ENCODE assay signal across 8 mouse cellular contexts in the genomic region with DNA sequence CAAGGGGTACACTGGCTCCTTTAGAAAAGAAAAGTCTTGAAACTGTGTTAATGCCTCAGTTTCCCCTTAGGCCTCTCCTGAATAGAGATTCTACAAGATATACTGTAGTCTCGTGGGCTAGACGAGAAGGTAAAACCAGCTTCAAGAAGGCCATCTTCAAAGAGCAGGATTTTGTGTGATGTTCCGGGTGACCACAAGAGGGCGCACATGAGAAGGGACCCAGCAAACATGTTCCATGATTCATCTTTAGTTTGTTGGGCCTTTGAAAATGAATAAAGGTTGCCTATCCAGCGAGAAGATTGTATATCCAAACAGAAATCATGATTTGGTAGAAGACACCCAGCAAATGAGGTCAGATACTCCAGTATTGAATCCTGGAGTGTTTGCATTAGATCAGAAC. TPM values are rescaled to one million over a fixed set of nuclear protein-coding genes. Genes with fewer than 3 reads are reported as not detected.
DNase-seq lines count a peak whose midpoint lies in the region; ATAC-seq and TF ChIP-seq lines count a peak whose summit lies in the region.

No protein-coding gene starts in this region.

- H3K9ac ChIP-seq in kidney, embryonic 14.5 days (ENCODE audit: low read depth, low read length) = no peak overlapping the region
- no peak overlapping the region for H3K9ac ChIP-seq in MEL (ENCODE audit: control insufficient read depth, low read depth, low read length, poor library complexity, severe bottlenecking)

- WGBS in kidney, adult 2 months = 24% methylated on average over 5 of the region's 5 CpGs
- WGBS in kidney, embryonic 14.5 days = 24% methylated on average over 5 of the region's 5 CpGs

- no peaks in the 10 kb centered on the region for H3K9me3 ChIP-seq in kidney, embryonic 14.5 days (ENCODE audit: control insufficient read depth, low read length)
- no peaks in the 10 kb centered on the region for H3K9me3 ChIP-seq in MEL (replicated peaks; ENCODE audit: insufficient read depth, low read length)

- H3K4me3 ChIP-seq in kidney, adult 2 months (ENCODE audit: insufficient read depth, low read depth, low read length) = no peak overlapping the region
- no peak overlapping the region for H3K4me3 ChIP-seq in kidney, embryonic 14.5 days (ENCODE audit: low read length)
- no peak overlapping the region for H3K4me3 ChIP-seq in MEL (ENCODE audit: control insufficient read depth in 1 of 2, insufficient read depth in 1 of 2, low read depth in 2 of 2, low read length in 2 of 2)

- peaks cover 3% of the 10 kb centered on the region; the same call in 1 of the 2 replicates for H3K4me1 ChIP-seq in kidney, adult 2 months (ENCODE audit: control insufficient read depth, insufficient read depth, low read length)
- H3K4me1 ChIP-seq in kidney, embryonic 14.5 days (ENCODE audit: control insufficient read depth, insufficient read depth, low read length) = no peaks in the 10 kb centered on the region
- H3K4me1 ChIP-seq in MEL (ENCODE audit: control insufficient read depth in 1 of 2, insufficient read depth in 2 of 2, low read length in 2 of 2) = no peaks in the 10 kb centered on the region

- peak; percentile 62 for DNase-seq in kidney, adult 2 months
- DNase-seq in MEL (ENCODE audit: low read depth, low spot score) = peak; percentile 72
- DNase-seq in c-Kit-positive CD71-positive TER-119-positive erythroid progenitor cells, embryonic 14.5 days (ENCODE audit: low spot score) = peak; percentile 50
- peak; percentile 12 for DNase-seq in gastrocnemius, postnatal 25 days
- DNase-seq in left cerebral cortex, postnatal 10 days (ENCODE audit: extremely low spot score in 1 of 2, low spot score in 2 of 2) = peak; percentile 9 to 46
- peak; percentile 35 to 50 for DNase-seq in natural killer cell, adult 2 months (ENCODE audit: low spot score in 2 of 2)
- peak; percentile 57 for DNase-seq in thymus, postnatal 14 days

- intact Hi-C loops in left cerebral cortex, postnatal 10 days (cut with DNase I) = no loop called here

- TF ChIP-seq POLR2A in kidney, adult 2 months (IDR thresholded peaks at IDR 0.05; ENCODE audit: low read depth, low read length) = no peak
- no peak for TF ChIP-seq POLR2A in MEL (IDR thresholded peaks at IDR 0.05; ENCODE audit: control insufficient read depth in 1 of 2, insufficient read depth in 1 of 2, low read depth in 1 of 2, low read length in 2 of 2, poor library complexity in 1 of 2)

- TF ChIP-seq RAD21 in MEL (IDR thresholded peaks at IDR 0.05; ENCODE audit: low read depth, low read length) = peak; percentile 64

- H3K4me2 ChIP-seq in kidney, embryonic 14.5 days (replicated peaks; ENCODE audit: low read depth, low read length) = no peak overlapping the region

- 0 out of 2 replicates have a peak overlapping the region, but pooled peaks have one; percentile 39 for H3K27ac ChIP-seq in kidney, adult 2 months (ENCODE audit: insufficient read depth, low read depth, low read length)
- no peak overlapping the region for H3K27ac ChIP-seq in kidney, embryonic 14.5 days (ENCODE audit: low read depth, low read length)
- H3K27ac ChIP-seq in MEL (ENCODE audit: control insufficient read depth, low read depth, low read length) = no peak overlapping the region

- ATAC-seq in kidney, embryonic 14.5 days (ENCODE audit: low FRiP score, low TSS enrichment) = no peak

- no peak for TF ChIP-seq EP300 in MEL (IDR thresholded peaks at IDR 0.05; ENCODE audit: low read depth in 1 of 2, low read length in 2 of 2)

- no peaks in the 10 kb centered on the region for H3K79me2 ChIP-seq in MEL (ENCODE audit: control insufficient read depth, insufficient read depth, low read length, poor library complexity)

- TF ChIP-seq CTCF in kidney, adult 2 months (conservative IDR thresholded peaks at IDR 0.05; ENCODE audit: insufficient read depth, insufficient read length, low read depth, low read length) = peak; percentile 85
- peak; percentile 85 to 90 (median 86) for TF ChIP-seq CTCF in MEL (IDR thresholded peaks at IDR 0.05 in 2 of 3, conservative IDR thresholded peaks at IDR 0.05 in 1 of 3; ENCODE audit: control insufficient read depth in 1 of 3, insufficient read depth in 1 of 3, low read depth in 2 of 3, low read length in 3 of 3, poor library complexity in 1 of 3, severe bottlenecking in 1 of 3)

- no peaks in the 10 kb centered on the region for H3K36me3 ChIP-seq in kidney, adult 2 months (ENCODE audit: control insufficient read depth, insufficient read depth, low read length)
- H3K36me3 ChIP-seq in kidney, embryonic 14.5 days (ENCODE audit: control insufficient read depth, insufficient read depth, low read length) = no peaks in the 10 kb centered on the region
- no peaks in the 10 kb centered on the region for H3K36me3 ChIP-seq in MEL (ENCODE audit: control insufficient read depth in 1 of 2, insufficient read depth in 2 of 2, low read length in 2 of 2)

- H3K27me3 ChIP-seq in kidney, adult 2 months (replicated peaks; ENCODE audit: control insufficient read depth, insufficient read depth, low read length) = no peaks in the 10 kb centered on the region
- no peaks in the 10 kb centered on the region for H3K27me3 ChIP-seq in kidney, embryonic 14.5 days (ENCODE audit: control insufficient read depth, insufficient read depth, low read length)
- no peaks in the 10 kb centered on the region for H3K27me3 ChIP-seq in MEL (ENCODE audit: control insufficient read depth in 1 of 2, insufficient read depth in 2 of 2, low read length in 2 of 2)

TF ChIP-seq in MEL, 35 proteins besides CTCF, POLR2A, EP300 and RAD21:
- TF ChIP-seq POLR2AphosphoS5 (IDR thresholded peaks at IDR 0.05; ENCODE audit: borderline replicate concordance, low read depth, low read length) (no peak), CHD2 (IDR thresholded peaks at IDR 0.05; ENCODE audit: low read length) (no peak), MEF2A (IDR thresholded peaks at IDR 0.05; ENCODE audit: extremely low read depth, insufficient replicate concordance, low read depth, low read length, poor library complexity, severe bottlenecking) (no peak), ZKSCAN1 (IDR thresholded peaks at IDR 0.05; ENCODE audit: low read depth, low read length) (no peak), GABPA (IDR thresholded peaks at IDR 0.05; ENCODE audit: low read depth, low read length) (no peak), CHD1 (IDR thresholded peaks at IDR 0.05; ENCODE audit: low read depth, low read length) (no peak), TAL1 (IDR thresholded peaks at IDR 0.05; ENCODE audit: low read length) (no peak), SMC3 (IDR thresholded peaks at IDR 0.05; ENCODE audit: low read depth, low read length) (peak; percentile 89), ZMIZ1 (IDR thresholded peaks at IDR 0.05; ENCODE audit: low read depth, low read length) (no peak), KAT2A (conservative IDR thresholded peaks at IDR 0.05; ENCODE audit: low read depth, low read length) (no peak), USF2 (IDR thresholded peaks at IDR 0.05; ENCODE audit: borderline replicate concordance in 1 of 2, insufficient read depth in 1 of 2, low read depth in 1 of 2, low read length in 2 of 2) (no peak), UBTF (IDR thresholded peaks at IDR 0.05; ENCODE audit: borderline replicate concordance, insufficient read depth, low read depth, low read length) (no peak), GATA1 (IDR thresholded peaks at IDR 0.05; ENCODE audit: low read depth, low read length) (no peak), BHLHE40 (IDR thresholded peaks at IDR 0.05; ENCODE audit: borderline replicate concordance, low read depth, low read length) (0 out of 2 replicates have a peak, but pooled peaks have one; percentile 31), ETS1 (IDR thresholded peaks at IDR 0.05; ENCODE audit: low read depth, low read length) (no peak), NELFE (IDR thresholded peaks at IDR 0.05; ENCODE audit: low read depth, low read length) (no peak), MAZ (IDR thresholded peaks at IDR 0.05; ENCODE audit: low read depth, low read length) (no peak), MXI1 (IDR thresholded peaks at IDR 0.05; ENCODE audit: low read depth, low read length) (no peak), ZC3H11A (IDR thresholded peaks at IDR 0.05; ENCODE audit: low read depth, low read length) (peak; percentile 62), ZNF384 (IDR thresholded peaks at IDR 0.05; ENCODE audit: low read depth, low read length) (0 out of 2 replicates have a peak, but pooled peaks have one; percentile 22), TBP (IDR thresholded peaks at IDR 0.05; ENCODE audit: low read depth, low read length) (no peak), MYB (IDR thresholded peaks at IDR 0.05; ENCODE audit: low read depth, low read length) (no peak), MAFK (IDR thresholded peaks at IDR 0.05; ENCODE audit: borderline replicate concordance, low read depth, low read length) (no peak), MAX (IDR thresholded peaks at IDR 0.05; ENCODE audit: low read length) (no peak)
TF ChIP-seq in MEL: peak in this region for 4.

RNA-seq across cellular contexts. Expression of gene Helb, which starts 48.4 kb away (rescaled TPM):
- polyA plus RNA-seq in kidney, adult 2 months (2012; rRNA removed) = 6.9 and 7.4 TPM in 2 replicates
- polyA plus RNA-seq in kidney, embryonic 14.5 days (2014; fragmentation: Nextera tagmentation; extraction: Ambion mirVana) = 2.2 and 4.8 TPM in 2 replicates
- total RNA-seq in MEL (2012; rRNA removed) = 10.2 and 12.8 TPM in 2 replicates
- polyA plus RNA-seq in MEL (2012; ENCODE audit: insufficient read depth in 1 of 2, insufficient read length in 2 of 2, low read depth in 1 of 2, low replicate concordance in 2 of 2, missing spikeins in 1 of 2) = 10 to 100 TPM; 18.5 to 78.3 TPM
- 1 to 10 TPM; 6.6 to 9.2 TPM for total RNA-seq in gastrocnemius, postnatal 25 days (2021)
- 1 to 10 TPM; 2.6 to 3.7 TPM for total RNA-seq in left cerebral cortex, postnatal 10 days (2021)

Comparison
In these comparisons a context has a peak if more than half of its experiments do, and no peak if none do; other contexts are left out.
1. DNase-seq: peak in every context shown above with its lines; median percentile 72 in MEL; 62 in kidney, adult 2 months; 57 in thymus, postnatal 14 days; 50 in c-Kit-positive CD71-positive TER-119-positive erythroid progenitor cells, embryonic 14.5 days; 42 in natural killer cell, adult 2 months; 28 in left cerebral cortex, postnatal 10 days; 12 in gastrocnemius, postnatal 25 days.